Mouse (Mus musculus) lung, adult 18-20 months (tissue): ENCODE results near the gene Smco2.

Experiments
- DNase-seq, 2 experiments: peaks; one replicate each; pipeline ENCODE4 v3.0.0; 2022; ENCODE audit warnings: mixed read lengths in 2 of 2

Gene Smco2

GRCm38 (mm10) chr6:146903632-146904031 is 53.7 kb downstream of the Smco2 start:
- no peak for DNase-seq

DNA sequence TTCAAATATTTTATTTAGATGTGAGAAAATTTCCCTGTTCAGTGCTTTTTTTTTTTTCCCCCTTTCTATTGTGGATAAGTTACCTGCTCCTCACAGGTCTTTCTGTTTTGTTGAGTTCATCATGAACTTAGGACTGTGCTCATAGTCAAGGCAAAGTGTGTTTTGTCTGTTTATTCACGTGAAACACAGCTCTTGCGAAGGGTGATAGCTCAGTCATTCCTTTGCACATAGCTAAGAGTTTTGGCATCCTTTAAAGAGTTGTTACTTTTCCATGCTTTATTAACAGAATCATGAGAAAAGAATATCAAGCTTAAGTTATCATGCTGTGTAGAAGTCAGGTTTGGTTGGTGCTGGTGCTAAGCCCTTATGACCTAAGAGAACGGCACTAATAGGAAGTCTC is 54.8 kb downstream of the Smco2 start:
- no peak for DNase-seq

- no peak for DNase-seq
Measured at GRCm38 (mm10) chr6:146906000-146906786, 56.3 kb downstream of the Smco2 start.

GRCm38 (mm10) chr6:146907061-146907794 is 57.3 kb downstream of the Smco2 start:
- no peak for DNase-seq

DNA sequence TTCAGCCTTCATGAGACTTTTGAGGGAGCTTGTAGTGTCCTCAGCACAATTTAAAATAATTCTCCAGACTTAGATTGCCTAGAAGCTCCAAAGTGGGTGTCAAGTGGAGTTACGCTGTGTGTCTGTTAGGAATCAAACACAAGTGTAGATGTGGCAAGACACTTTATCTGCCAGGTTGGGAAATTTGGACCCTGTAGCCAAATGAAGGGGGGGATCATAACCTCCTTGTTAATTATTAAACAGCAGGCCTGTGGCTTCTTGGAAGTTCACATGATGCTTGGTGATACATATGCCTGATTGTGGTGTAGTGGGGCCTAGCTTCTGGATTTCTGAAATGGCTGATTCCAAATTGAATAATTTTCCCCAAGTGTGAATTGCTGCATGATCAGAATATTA is 57.9 kb downstream of the Smco2 start:
- DNase-seq = no peak

DNA sequence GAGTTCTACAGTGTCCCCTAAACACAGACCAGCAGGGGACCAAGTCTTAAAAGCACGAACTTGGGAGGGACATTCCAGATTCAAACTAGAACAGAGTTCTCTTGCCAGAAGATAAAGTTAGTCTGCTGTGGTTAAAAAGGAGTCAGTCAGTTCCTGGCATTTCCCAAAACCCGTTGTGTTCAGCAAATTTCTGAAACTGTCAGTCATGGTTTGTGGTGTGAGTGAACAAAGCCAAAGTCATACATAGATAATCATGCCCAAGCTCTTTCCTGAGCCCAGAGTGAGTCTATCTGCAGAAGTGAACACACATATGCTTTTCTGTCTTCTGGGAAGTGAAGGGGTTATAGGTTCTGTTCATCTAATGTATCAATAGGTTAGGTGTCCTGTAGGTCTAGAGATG is 58.9 kb downstream of the Smco2 start:
- no peak for DNase-seq

GRCm38 (mm10) chr6:146909725-146910489 is 60.0 kb downstream of the Smco2 start:
- DNase-seq = peak; percentile 36 to 52

DNA sequence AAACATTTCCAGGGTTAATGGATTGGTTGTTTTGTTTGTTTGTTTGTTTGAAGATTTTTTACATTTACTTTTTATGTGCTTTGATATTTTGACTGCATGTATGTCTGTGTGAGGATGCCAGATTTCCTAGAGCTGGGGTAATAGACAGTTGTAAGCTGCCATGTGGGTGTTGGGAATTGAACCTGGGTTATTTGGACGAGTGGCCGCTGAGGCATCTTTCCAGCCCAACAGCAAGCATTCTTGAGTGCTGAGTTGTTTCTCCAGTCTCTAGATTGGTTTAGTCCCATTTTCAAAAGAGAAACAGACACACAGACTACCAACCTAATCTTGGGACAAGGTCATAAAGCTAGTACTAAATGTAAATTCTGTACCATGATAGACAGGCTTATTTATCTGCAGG is 60.9 kb downstream of the Smco2 start:
- no peak for DNase-seq

DNA sequence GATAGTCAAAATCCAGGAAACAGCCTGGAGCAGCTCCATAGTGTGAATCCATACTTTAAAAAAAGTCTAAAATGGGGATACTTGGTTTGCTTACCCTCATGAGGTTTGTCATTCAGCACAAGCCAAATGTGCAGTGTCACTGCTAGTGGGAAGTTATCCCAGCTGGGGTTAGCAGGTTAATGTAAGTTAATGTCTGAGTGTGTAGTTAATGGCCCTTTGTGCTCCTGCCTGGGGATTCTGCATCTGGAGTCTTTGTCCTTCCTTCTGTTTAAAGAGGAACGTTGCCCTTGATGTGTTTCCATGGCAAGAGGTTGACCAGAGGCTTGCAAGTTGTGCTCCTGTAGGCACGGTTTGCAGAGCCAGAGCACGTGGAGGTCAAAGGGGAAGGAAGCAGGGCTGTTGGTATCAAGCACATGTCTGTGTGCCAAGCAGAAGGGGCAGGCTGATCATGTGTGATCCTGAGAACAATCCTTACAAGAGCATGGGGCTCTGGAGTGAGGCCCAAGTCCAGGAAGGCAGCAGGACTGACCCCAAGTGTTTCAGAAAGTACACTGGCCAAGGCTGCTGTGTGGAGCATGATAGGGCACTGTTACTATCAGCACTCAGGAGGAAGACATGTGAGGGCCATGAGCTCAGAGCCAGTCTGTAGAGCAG is 63.1 kb downstream of the Smco2 start:
- peak; percentile 23 to 52 for DNase-seq

GRCm38 (mm10) chr6:146913489-146914198 is 63.7 kb downstream of the Smco2 start:
- DNase-seq = no peak

DNA sequence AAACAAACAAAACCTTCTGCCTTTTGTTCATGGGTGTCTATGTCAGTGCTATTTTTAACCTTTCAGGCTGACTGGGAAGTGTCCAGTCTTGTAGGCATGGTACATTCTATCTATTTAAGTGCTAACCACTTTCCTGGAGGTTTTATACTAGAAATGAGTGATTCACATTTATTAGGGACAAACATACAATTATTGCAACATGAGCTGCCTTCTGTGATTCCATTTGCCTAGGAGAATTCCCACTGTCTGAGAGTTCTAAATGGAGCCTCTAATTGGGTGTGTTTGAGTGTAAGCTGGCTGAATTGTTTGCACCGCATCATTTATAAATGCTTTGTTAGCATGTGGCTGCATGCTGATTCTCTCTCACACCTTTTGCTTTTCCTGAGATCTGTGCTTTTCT is 65.9 kb downstream of the Smco2 start:
- DNase-seq = no peak

DNA sequence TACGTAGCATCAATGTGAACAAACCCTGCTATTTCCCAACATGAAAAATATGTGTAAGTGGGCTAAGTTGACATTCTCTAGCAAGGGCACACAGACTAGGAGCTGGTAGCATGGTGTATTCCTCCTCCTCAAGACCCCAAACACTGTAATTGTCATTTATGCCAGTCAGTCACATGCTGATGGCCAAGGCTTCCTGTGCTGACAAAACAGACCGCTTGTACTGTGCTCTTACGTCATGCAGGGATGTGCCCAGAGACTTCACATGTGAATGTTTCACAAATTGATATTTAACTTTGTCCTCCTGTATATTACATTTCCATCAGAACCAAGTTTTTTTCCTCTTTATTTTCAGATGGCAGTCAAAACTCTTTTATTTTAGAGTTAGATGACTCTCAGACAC is 67.5 kb downstream of the Smco2 start:
- no peak for DNase-seq

DNA sequence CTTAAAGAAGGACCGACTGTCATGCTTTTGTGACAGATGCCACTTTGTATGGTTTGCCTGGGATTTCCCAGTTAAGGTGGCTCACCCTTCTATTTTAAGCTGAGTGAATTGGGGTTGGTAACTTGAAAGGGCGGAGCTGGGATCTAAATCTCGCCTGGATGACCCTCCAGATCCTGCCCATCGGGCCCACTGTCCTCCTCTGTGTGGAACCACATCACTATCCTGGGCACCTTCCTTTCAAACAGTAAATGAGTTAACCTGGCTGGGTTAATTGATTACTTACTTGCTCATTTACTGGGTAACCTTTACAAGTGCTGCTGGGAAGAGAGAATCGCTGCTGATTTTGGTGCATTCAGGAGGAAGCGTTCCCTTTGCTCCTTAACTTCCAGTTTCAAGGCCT is 68.4 kb downstream of the Smco2 start:
- no peak for DNase-seq
